Mouse (Mus musculus) neural tube, embryonic 12.5 days (tissue): ENCODE measurements at regions not wholly inside any gene's neighbourhood (a gene's known extent, or its start where the extent isn't known, plus 50 kb on each side); places are given as distances from the start of the nearest gene placed in this dataset.
"Not testable (repeated sequence)": the region's sequence is repeated elsewhere in the genome, so short reads cannot be mapped to it uniquely, and the experiment has no call there.

Source experiments
- ATAC-seq: fragments of 200-750 bp; cut with Nextera tagmentation; 2 replicates; pipeline ENCODE4 v1.8.0; 2017; ENCODE audit warnings: low read depth, mild to moderate bottlenecking, moderate TSS enrichment, moderate library complexity; ENCODE audit not compliant: low FRiP score
- H3K27ac ChIP-seq: fragments of 300-500 bp; sonication (generic); 2 replicates; pipeline ENCODE4 v1.5.1; 2016
- H3K27me3 ChIP-seq: fragments of 300-500 bp; sonication (generic); replicated peaks from 2 replicates; pipeline ENCODE4 v1.6.1; 2016; ENCODE audit warnings: mild to moderate bottlenecking
- H3K36me3 ChIP-seq: fragments of 300-500 bp; sonication (generic); 2 replicates; pipeline ENCODE4 v1.6.1; 2016; ENCODE audit warnings: mild to moderate bottlenecking
- H3K4me1 ChIP-seq: fragments of 300-500 bp; sonication (generic); 2 replicates; pipeline ENCODE4 v1.6.1; 2016
- H3K4me2 ChIP-seq: fragments of 300-500 bp; sonication (generic); replicated peaks from 2 replicates; pipeline ENCODE4 v1.6.1; 2016; ENCODE audit warnings: mild to moderate bottlenecking
- H3K4me3 ChIP-seq: fragments of 300-500 bp; sonication (generic); 2 replicates; pipeline ENCODE4 v1.5.1; 2016
- H3K9ac ChIP-seq: fragments of 300-500 bp; sonication (generic); 2 replicates; pipeline ENCODE4 v1.6.1; 2016; ENCODE audit warnings: mild to moderate bottlenecking
- H3K9me3 ChIP-seq: fragments of 300-500 bp; sonication (generic); 2 replicates; pipeline ENCODE4 v1.6.1; 2016; ENCODE audit warnings: mild to moderate bottlenecking
- WGBS: fragments of 180-500 bp; shearing (Covaris S2); methylation state at CpG from one replicate; pipeline ENCODE4 v1.1.7; 2016; 5-methylcytosine and 5-hydroxymethylcytosine counted together

DNA sequence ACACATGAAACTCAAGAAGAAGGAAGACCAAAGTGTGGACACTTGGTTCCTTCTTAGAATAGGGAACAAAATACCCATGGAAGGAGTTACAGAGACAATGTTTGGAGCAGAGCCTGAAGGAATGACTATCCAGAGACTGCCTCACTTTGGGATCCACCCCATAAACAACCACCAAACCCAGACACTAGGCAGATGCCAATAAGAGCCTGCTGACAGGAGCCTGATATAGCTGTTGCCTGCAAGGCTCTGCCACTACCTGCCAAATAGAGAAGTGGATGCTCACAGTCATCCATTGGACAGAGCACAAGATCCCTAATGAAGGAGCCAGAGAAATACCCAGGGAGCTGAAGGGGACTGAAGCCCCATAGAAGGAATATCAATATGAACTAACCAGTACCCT is 340.1 kb upstream of the Oprm1 start:
- H3K4me1 ChIP-seq, H3K27me3 ChIP-seq, H3K9ac ChIP-seq, H3K9me3 ChIP-seq, H3K27ac ChIP-seq, H3K4me2 ChIP-seq, ATAC-seq, H3K36me3 ChIP-seq, H3K4me3 ChIP-seq: not testable (repeated sequence)

DNA sequence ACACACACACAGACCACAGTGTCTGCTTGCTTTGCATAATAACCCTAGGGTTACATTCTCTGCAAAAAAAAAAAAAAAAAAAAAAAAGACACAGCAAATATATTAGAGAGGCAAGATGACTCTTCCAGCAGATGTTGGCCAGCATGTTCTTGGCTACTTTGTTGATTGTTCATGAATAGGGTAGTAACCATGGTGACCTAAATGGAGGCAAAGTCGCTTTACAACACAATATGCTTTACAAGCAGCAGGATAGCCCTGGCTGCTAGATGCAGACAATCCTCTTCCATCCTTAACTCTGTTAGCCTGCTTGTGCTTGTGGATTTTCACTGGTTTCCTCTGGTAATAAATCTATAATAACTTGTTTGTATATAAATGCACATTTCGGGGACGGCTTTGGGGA is 292.5 kb upstream of the Oprm1 start:
- Histone ChIP-seq H3K9me3 (no peaks in the 10 kb centered on the region), H3K36me3 (no peaks in the 10 kb centered on the region), H3K4me1 (no peaks in the 10 kb centered on the region), H3K4me3 (no peak overlapping the region), H3K4me2 (no peak overlapping the region), H3K27me3 (no peaks in the 10 kb centered on the region), H3K27ac (no peak overlapping the region), H3K9ac (no peak overlapping the region)
- WGBS = 41% methylated on average over 3 of the region's 3 CpGs
- ATAC-seq = peak; percentile 75; the same call in 1 of the 2 replicates

DNA sequence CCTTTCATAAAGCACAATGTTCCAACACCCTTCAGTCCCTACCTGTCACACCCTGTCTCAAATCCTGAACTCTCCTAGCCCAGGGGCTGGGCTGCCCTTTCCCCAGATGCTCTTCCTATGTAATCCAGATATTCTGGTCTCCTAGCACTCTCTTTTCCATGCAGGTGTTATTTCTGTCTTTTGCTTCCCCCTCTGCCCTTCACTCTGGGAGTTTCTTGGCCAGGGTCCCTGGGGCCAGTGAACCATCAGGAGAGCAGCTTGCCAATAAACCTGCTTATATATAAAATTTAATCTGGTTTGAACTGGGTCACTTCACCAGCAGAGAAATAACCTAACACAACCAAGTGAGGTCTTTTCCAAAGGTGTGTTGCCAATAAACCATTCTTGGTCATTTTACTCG is 278.0 kb upstream of the Oprm1 start:
- H3K9ac ChIP-seq = no peak overlapping the region
- H3K27ac ChIP-seq = no peak overlapping the region
- no peaks in the 10 kb centered on the region for H3K27me3 ChIP-seq
- H3K36me3 ChIP-seq = no peaks in the 10 kb centered on the region
- 80% methylated on average over 1 of the region's 1 CpGs for WGBS
- H3K4me2 ChIP-seq = no peak overlapping the region
- H3K4me1 ChIP-seq = no peaks in the 10 kb centered on the region
- no peak overlapping the region for H3K4me3 ChIP-seq
- no peak for ATAC-seq
- no peaks in the 10 kb centered on the region for H3K9me3 ChIP-seq

DNA sequence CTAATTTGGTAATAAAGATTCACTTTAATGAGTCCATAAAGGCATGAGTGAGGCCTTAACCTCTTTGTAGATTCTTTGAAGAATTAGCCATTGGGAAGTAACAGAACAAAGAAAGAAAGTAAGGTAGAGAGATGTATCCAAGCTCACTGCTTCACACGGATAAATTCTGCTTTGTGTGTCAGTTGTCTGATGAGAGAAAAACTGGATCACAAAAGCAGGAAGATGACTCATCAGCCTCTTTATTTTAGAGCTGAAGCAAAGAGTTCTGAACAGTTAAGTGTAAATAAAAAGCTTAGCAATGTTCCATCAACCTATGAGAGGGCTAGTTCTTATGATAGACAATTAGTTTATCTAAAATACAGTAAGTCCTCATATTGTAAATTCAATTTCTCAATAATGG is 269.7 kb upstream of the Oprm1 start:
- H3K27me3 ChIP-seq = no peaks in the 10 kb centered on the region
- 69% methylated on average over 1 of the region's 1 CpGs for WGBS

DNA sequence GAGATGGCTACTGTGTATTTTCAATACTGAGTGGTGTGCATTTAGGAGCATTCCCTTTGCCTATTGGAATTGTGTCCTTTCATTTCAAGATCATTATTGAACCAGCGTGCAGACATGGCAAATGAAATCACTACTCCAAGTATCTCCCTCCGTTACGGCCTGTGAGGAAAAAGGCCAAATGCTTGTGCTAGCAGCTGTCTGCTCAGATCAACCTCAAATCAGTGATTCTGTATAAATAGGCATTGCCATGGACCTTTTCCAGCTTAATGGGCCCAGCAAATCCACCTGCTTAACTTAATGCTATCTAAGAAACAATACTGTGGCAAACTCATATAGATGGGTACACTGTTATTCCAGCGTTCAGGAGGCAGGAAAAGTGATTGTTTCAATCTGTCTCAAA is 265.6 kb upstream of the Oprm1 start:
- no peaks in the 10 kb centered on the region for H3K27me3 ChIP-seq
- no peak overlapping the region for H3K27ac ChIP-seq
- 91% methylated on average over 4 of the region's 4 CpGs for WGBS
- ATAC-seq = no peak
- no peak overlapping the region for H3K4me2 ChIP-seq
- H3K9ac ChIP-seq = no peak overlapping the region
- H3K4me1 ChIP-seq = no peaks in the 10 kb centered on the region
- H3K9me3 ChIP-seq = no peaks in the 10 kb centered on the region
- H3K4me3 ChIP-seq = no peak overlapping the region
- no peaks in the 10 kb centered on the region for H3K36me3 ChIP-seq

More for the DNA sequence above, 269.7 kb upstream of the Oprm1 start:
- no peak overlapping the region for H3K4me3 ChIP-seq
- H3K36me3 ChIP-seq = no peaks in the 10 kb centered on the region
- no peak overlapping the region for H3K4me2 ChIP-seq
- H3K9me3 ChIP-seq = no peaks in the 10 kb centered on the region
- ATAC-seq = no peak
- no peaks in the 10 kb centered on the region for H3K4me1 ChIP-seq
- H3K27ac ChIP-seq = no peak overlapping the region
- no peak overlapping the region for H3K9ac ChIP-seq

DNA sequence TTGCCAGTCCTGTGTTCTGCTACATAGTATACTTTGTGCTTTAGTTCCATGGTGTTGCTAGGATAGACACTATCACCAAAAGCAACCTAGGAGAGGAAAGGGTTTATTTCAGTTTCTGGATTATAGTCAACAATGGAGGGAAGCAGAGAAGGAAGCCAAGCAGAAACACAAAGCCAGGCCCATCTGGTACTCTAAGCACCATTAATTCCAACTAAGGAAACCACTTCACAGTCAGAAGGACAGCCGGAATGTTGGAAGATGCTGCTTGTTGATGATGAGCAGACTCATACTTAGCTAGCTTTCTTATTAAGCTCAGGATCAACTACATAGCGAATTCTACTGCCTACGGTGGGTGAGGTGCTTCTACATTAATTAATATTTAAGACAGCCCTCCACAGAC is 263.2 kb upstream of the Oprm1 start:
- Histone ChIP-seq H3K4me2 (no peak overlapping the region), H3K27me3 (no peaks in the 10 kb centered on the region), H3K27ac (no peak overlapping the region), H3K4me1 (no peaks in the 10 kb centered on the region), H3K9me3 (no peaks in the 10 kb centered on the region), H3K36me3 (no peaks in the 10 kb centered on the region), H3K9ac (no peak overlapping the region), H3K4me3 (no peak overlapping the region)
- WGBS = 84% methylated on average over 3 of the region's 3 CpGs
- no peak for ATAC-seq

DNA sequence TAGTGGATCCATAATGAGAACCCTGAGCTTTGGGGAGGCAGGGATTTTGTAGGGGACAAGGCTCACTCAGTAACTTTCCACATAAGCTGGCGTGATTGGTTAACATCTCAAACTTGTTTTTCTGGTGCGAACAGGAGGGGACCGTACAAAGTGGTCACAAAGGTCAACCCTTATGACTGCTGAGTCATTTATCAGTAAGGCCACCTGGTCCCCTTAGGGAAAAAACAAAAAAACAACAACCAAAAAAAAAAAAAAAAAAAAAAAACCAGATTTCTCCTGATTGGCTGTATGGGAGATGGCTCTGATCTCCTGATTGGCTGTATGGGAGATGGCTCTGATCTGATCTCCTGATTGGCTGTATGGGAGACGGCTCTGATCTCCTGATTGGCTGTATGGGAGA is 244.0 kb upstream of the Oprm1 start:
- Histone ChIP-seq H3K9ac (no peak overlapping the region), H3K4me3 (no peak overlapping the region), H3K36me3 (no peaks in the 10 kb centered on the region), H3K4me1 (no peaks in the 10 kb centered on the region), H3K27me3 (no peaks in the 10 kb centered on the region), H3K27ac (no peak overlapping the region), H3K9me3 (no peaks in the 10 kb centered on the region), H3K4me2 (no peak overlapping the region)
- 96% methylated on average over 4 of the region's 4 CpGs for WGBS
- no peak for ATAC-seq

DNA sequence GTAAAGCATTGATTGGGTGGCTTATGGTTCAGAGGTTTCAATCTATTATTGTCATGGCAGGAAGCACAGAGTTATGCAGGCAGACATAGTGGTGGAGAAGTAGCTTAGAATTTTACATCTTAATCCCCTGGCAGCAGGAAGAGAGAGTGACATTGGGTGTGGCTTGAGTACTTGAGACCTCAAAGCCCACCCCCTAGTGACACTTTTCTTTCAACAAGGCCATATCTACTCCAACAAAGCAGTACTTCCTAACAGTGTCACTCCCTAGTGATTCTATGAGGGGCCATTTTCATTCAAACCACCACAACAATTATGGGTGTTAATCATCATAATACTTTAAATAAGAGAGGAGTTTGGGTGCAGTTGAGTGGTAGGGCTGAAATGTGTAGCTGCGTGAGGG is 195.8 kb upstream of the Oprm1 start:
- Histone ChIP-seq H3K4me2 (no peak overlapping the region), H3K36me3 (no peaks in the 10 kb centered on the region), H3K4me1 (no peaks in the 10 kb centered on the region), H3K4me3 (no peak overlapping the region), H3K9me3 (no peaks in the 10 kb centered on the region), H3K9ac (no peak overlapping the region), H3K27me3 (no peaks in the 10 kb centered on the region), H3K27ac (no peak overlapping the region)
- no peak for ATAC-seq
- 87% methylated on average over 1 of the region's 1 CpGs for WGBS

DNA sequence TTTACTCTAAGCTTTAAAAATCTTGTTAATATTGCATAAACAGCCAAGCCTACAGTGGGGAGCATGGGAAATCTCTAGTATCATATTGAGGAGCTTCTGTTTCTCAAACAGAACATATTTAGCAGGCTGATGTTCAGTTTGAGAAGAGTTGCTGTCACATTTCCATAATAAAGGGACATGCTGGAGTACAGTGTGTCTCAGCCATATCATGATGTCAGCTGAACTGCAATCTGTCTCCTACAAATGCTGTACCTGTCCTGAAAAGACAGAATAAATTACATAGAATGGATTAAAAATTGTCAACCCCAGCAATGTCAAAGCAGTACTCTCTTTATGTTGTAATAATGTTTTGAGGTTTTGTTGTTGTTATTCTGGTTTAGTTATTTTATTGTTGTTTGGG is 179.7 kb upstream of the Oprm1 start:
- Histone ChIP-seq H3K27ac (no peak overlapping the region), H3K36me3 (no peaks in the 10 kb centered on the region), H3K9me3 (no peaks in the 10 kb centered on the region), H3K9ac (no peak overlapping the region), H3K4me3 (no peak overlapping the region), H3K4me1 (no peaks in the 10 kb centered on the region), H3K27me3 (no peaks in the 10 kb centered on the region), H3K4me2 (no peak overlapping the region)
- no peak for ATAC-seq

DNA sequence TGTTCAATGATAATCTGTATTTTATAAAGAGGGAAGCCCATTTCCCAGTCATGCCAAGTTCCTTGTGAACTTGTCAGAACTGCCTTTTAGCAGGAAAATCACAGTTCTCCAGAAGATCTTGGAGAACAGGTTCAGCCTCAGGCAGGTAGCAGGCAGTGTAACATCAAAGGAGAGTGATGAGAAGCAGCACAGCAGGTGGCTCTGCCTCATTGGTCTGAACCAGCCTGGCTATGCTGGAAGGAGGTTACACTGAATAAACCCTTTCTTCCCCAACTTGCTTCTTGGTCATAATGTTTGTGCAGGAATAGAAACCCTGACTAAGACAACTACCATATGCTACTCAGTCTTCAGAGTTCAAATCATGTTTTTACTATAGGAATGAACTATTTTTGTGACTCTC is 172.5 kb upstream of the Oprm1 start:
- not testable (repeated sequence) for H3K4me3 ChIP-seq, H3K9me3 ChIP-seq, H3K4me1 ChIP-seq, H3K36me3 ChIP-seq, H3K4me2 ChIP-seq, H3K27ac ChIP-seq, H3K9ac ChIP-seq, H3K27me3 ChIP-seq, ATAC-seq

DNA sequence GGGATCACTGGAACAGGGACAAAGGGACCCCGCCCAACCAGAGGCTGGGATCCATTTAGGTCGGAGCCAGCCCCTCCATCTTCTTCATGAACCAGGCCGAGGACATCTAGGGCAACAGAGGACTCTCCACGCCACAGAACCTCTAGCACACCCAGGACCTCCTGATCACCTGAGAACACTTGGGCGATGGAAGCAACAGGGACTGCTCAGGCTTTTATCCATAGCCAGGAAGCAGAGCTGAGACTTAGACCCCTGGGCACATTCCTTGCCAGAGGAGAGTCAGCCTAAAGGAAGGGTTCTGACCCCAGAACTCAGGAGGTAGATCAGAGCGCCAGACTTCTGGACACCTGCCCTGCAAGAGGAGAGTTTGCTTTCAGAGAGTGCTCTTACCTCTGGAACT is 168.1 kb upstream of the Oprm1 start:
- ATAC-seq = no peak
- H3K4me3 ChIP-seq = no peak overlapping the region
- H3K27ac ChIP-seq = no peak overlapping the region
- H3K9me3 ChIP-seq = no peaks in the 10 kb centered on the region
- H3K4me2 ChIP-seq = no peak overlapping the region
- H3K27me3 ChIP-seq = no peaks in the 10 kb centered on the region
- WGBS = 84% methylated on average over 6 of the region's 6 CpGs
- no peaks in the 10 kb centered on the region for H3K36me3 ChIP-seq
- H3K4me1 ChIP-seq = no peaks in the 10 kb centered on the region
- no peak overlapping the region for H3K9ac ChIP-seq

DNA sequence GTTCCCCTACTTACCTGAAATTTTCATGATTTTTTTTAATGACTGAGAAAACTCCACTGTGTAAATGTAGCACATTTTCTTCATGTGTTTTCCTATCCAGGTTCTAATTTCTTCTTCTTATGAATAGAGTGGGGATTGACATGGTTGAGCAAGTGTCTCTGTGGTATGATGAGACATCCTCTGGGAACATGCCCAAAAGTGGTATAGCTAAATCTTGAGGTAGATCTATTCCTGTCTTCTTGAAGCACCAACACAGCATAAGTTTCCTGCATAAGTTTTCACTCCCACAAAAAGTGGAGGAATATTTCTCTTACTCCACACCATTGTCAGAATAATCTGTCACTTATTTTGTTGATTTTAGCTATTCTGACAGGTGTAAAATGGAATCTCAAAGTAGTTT is 161.1 kb upstream of the Oprm1 start:
- H3K4me1 ChIP-seq = no peaks in the 10 kb centered on the region
- ATAC-seq = no peak
- no peak overlapping the region for H3K4me2 ChIP-seq
- no peaks in the 10 kb centered on the region for H3K27me3 ChIP-seq
- no peaks in the 10 kb centered on the region for H3K9me3 ChIP-seq
- no peak overlapping the region for H3K9ac ChIP-seq
- H3K36me3 ChIP-seq = no peaks in the 10 kb centered on the region
- H3K4me3 ChIP-seq = no peak overlapping the region
- no peak overlapping the region for H3K27ac ChIP-seq

DNA sequence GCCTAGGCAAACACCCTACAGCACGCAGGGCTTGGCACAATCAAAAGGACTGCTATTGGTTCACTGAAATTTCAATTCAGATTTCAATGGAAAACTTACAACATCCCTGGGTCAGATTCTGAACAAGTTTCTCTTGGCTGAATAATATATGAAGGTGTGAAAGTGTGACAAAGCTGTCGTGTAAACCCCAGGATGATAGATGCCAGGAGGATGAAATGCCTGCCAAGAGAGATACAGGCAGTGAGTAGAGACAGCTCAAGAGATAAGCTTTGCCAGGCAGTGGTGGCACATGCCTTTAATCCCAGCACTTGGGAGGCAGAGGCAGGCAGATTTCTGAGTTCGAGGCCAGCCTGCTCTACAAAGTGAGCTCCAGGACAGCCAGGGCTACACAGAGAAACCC is 159.7 kb upstream of the Oprm1 start:
- H3K4me3 ChIP-seq, H3K4me2 ChIP-seq, H3K9ac ChIP-seq, H3K27me3 ChIP-seq, H3K4me1 ChIP-seq, ATAC-seq, H3K36me3 ChIP-seq, H3K9me3 ChIP-seq, H3K27ac ChIP-seq: not testable (repeated sequence)
- 87% methylated on average over 3 of the region's 3 CpGs for WGBS

DNA sequence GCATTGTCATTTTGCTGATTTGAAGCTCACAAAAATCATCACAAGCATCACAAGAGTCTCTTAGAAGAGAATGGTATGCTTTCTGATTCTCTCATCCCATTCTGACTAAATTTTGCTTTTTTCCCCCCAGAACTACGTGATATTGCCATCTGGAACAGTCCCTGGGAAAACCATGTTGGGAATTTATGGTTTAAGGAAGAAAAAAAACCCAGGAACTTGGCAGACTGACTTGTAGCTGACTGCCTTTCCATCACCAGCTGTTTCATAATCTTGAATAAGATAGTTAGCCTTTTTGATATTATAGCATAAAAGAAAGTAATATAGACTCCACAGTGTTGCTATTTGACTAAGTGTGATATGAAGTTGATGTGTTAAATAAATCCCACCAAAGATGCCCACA is 110.7 kb upstream of the Oprm1 start:
- no peak overlapping the region for H3K4me3 ChIP-seq
- H3K27me3 ChIP-seq = no peaks in the 10 kb centered on the region
- ATAC-seq = no peak
- no peak overlapping the region for H3K27ac ChIP-seq
- no peaks in the 10 kb centered on the region for H3K9me3 ChIP-seq
- H3K36me3 ChIP-seq = no peaks in the 10 kb centered on the region
- H3K4me2 ChIP-seq = no peak overlapping the region
- no peak overlapping the region for H3K9ac ChIP-seq
- H3K4me1 ChIP-seq = no peaks in the 10 kb centered on the region
- 36% methylated on average over 1 of the region's 1 CpGs for WGBS
